Mouse (Mus musculus): Measurements from ENCODE around the gene Ubl4b. TPM values are rescaled to one million over a fixed set of nuclear protein-coding genes. Genes with fewer than 3 reads are reported as not detected.
A peak's percentile ranks its signal among the peaks of the same experiment; 100 is the strongest.

The Ubl4b gene
- polyA plus RNA-seq, 1 experiment, result 0.06 TPM

DNA sequence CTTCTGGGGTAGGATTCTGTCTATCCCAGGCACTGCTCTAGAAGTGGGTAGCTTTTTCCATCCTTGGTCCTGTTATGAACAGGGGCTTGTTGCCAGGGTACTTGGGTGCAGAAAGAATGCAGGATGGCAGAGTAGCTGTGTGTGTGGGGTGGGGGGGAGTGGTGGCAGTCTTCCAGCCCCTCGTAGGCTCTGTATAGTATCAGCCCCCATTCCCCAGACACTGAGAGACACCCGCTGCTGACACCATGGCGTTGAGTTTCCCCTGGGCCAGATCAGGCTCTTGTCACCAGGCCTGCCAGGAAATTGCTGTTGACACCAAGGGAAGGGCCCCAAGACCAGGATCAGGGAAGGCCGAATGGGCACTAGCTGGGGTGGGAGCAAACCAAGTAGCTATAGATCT lies 13.8 kb upstream of the Ubl4b start:
- H3K27me3 ChIP-seq (replicated peaks; ENCODE audit: control insufficient read depth, insufficient read depth, low read length), result no peaks in the 10 kb centered on the region
- H3K27ac ChIP-seq (ENCODE audit: insufficient read depth, low read depth, low read length), result no peak overlapping the region
- WGBS, result 77% methylated on average over 4 of the region's 4 CpGs
- H3K4me3 ChIP-seq (ENCODE audit: insufficient read depth, low read depth, low read length), result no peak overlapping the region
- H3K36me3 ChIP-seq (ENCODE audit: control insufficient read depth, insufficient read depth, low read length), result no peaks in the 10 kb centered on the region
- no peak for DNase-seq
- TF ChIP-seq POLR2A (IDR thresholded peaks at IDR 0.05; ENCODE audit: low read depth, low read length) (no peak), CTCF (conservative IDR thresholded peaks at IDR 0.05; ENCODE audit: insufficient read depth, insufficient read length, low read depth, low read length) (no peak)
- H3K4me1 ChIP-seq (ENCODE audit: control insufficient read depth, insufficient read depth, low read length), result no peaks in the 10 kb centered on the region

GRCm38 (mm10) chr3:107567766-107568165 lies 12.9 kb upstream of the Ubl4b start:
- TF ChIP-seq POLR2A (IDR thresholded peaks at IDR 0.05; ENCODE audit: low read depth, low read length), result no peak
- Histone ChIP-seq H3K4me1 (ENCODE audit: control insufficient read depth, insufficient read depth, low read length) (no peaks in the 10 kb centered on the region), H3K27me3 (replicated peaks; ENCODE audit: control insufficient read depth, insufficient read depth, low read length) (no peaks in the 10 kb centered on the region), H3K36me3 (ENCODE audit: control insufficient read depth, insufficient read depth, low read length) (no peaks in the 10 kb centered on the region), H3K27ac (ENCODE audit: insufficient read depth, low read depth, low read length) (no peak overlapping the region), H3K4me3 (ENCODE audit: insufficient read depth, low read depth, low read length) (no peak overlapping the region)
- DNase-seq, result peak; percentile 39
- WGBS, result 58% methylated on average over 7 of the region's 7 CpGs

DNA sequence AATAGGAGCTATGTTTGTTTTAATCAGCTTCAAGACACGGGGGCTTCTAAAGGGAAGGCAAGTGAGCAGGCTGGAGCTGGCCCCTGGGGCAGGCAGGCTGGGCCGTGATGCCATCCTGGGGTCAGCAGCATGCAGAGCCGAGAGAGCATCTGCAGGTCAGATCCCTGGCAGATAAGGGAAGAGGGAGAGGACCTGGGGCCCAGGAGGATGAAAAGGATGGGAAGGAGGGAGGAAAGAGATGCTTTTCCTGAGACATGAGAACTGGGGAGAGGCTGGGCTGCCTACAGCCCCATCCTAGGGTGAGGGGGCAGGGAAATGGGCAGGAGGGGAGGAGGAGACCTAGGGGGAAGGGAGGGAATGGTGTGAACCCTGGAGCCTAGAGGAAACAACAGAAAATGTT lies 10.5 kb upstream of the Ubl4b start:
- 47% methylated on average over 3 of the region's 3 CpGs for WGBS
- Histone ChIP-seq H3K36me3 (ENCODE audit: control insufficient read depth, insufficient read depth, low read length) (no peaks in the 10 kb centered on the region), H3K27me3 (replicated peaks; ENCODE audit: control insufficient read depth, insufficient read depth, low read length) (no peaks in the 10 kb centered on the region), H3K4me3 (ENCODE audit: insufficient read depth, low read depth, low read length) (no peak overlapping the region), H3K4me1 (ENCODE audit: control insufficient read depth, insufficient read depth, low read length) (no peaks in the 10 kb centered on the region), H3K27ac (ENCODE audit: insufficient read depth, low read depth, low read length) (no peak overlapping the region)
- DNase-seq, result no peak
- no peak for TF ChIP-seq CTCF (conservative IDR thresholded peaks at IDR 0.05; ENCODE audit: insufficient read depth, insufficient read length, low read depth, low read length)
- TF ChIP-seq POLR2A (IDR thresholded peaks at IDR 0.05; ENCODE audit: low read depth, low read length), result no peak

- WGBS, result 76% methylated on average over 4 of the region's 4 CpGs
Observed at GRCm38 (mm10) chr3:107563880-107564279, 9.0 kb upstream of the Ubl4b start.

DNA sequence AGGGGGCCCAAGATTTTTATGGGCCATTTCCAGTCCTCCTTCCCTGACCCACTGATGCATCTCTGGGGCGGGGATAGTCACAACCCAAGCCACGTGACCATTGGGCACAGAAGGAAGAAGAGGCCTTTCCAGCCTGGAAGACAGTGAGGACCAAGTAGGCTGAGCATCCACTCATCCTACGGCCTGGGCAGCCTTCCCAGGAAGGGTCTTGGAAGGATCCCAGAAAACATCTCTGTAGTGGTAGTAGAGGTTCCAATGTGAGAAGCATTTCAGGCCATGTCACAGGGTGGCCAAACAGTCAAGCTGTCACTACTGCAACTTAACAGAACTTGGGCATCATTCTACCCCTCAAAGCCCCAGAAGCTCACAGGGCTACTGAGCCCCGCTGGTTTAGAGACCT lies 7.7 kb upstream of the Ubl4b start:
- no peaks in the 10 kb centered on the region for H3K4me1 ChIP-seq (ENCODE audit: control insufficient read depth, insufficient read depth, low read length)
- H3K27ac ChIP-seq (ENCODE audit: insufficient read depth, low read depth, low read length), result no peak overlapping the region
- no peak overlapping the region for H3K4me3 ChIP-seq (ENCODE audit: insufficient read depth, low read depth, low read length)
- DNase-seq, result no peak
- no peaks in the 10 kb centered on the region for H3K36me3 ChIP-seq (ENCODE audit: control insufficient read depth, insufficient read depth, low read length)
- TF ChIP-seq POLR2A (IDR thresholded peaks at IDR 0.05; ENCODE audit: low read depth, low read length), result no peak
- TF ChIP-seq CTCF (conservative IDR thresholded peaks at IDR 0.05; ENCODE audit: insufficient read depth, insufficient read length, low read depth, low read length), result no peak
- 84% methylated on average over 4 of the region's 4 CpGs for WGBS
- H3K27me3 ChIP-seq (replicated peaks; ENCODE audit: control insufficient read depth, insufficient read depth, low read length), result no peaks in the 10 kb centered on the region

More at GRCm38 (mm10) chr3:107563880-107564279, 9.0 kb upstream of the Ubl4b start:
- Histone ChIP-seq H3K27me3 (replicated peaks; ENCODE audit: control insufficient read depth, insufficient read depth, low read length) (no peaks in the 10 kb centered on the region), H3K36me3 (ENCODE audit: control insufficient read depth, insufficient read depth, low read length) (no peaks in the 10 kb centered on the region), H3K4me1 (ENCODE audit: control insufficient read depth, insufficient read depth, low read length) (no peaks in the 10 kb centered on the region), H3K27ac (ENCODE audit: insufficient read depth, low read depth, low read length) (no peak overlapping the region), H3K4me3 (ENCODE audit: insufficient read depth, low read depth, low read length) (no peak overlapping the region)
- TF ChIP-seq CTCF (conservative IDR thresholded peaks at IDR 0.05; ENCODE audit: insufficient read depth, insufficient read length, low read depth, low read length), result no peak
- no peak for TF ChIP-seq POLR2A (IDR thresholded peaks at IDR 0.05; ENCODE audit: low read depth, low read length)
- DNase-seq, result no peak

- TF ChIP-seq POLR2A (IDR thresholded peaks at IDR 0.05; ENCODE audit: low read depth, low read length) (no peak), CTCF (conservative IDR thresholded peaks at IDR 0.05; ENCODE audit: insufficient read depth, insufficient read length, low read depth, low read length) (no peak)
- H3K4me3 ChIP-seq (ENCODE audit: insufficient read depth, low read depth, low read length), result no peak overlapping the region
- no peaks in the 10 kb centered on the region for H3K4me1 ChIP-seq (ENCODE audit: control insufficient read depth, insufficient read depth, low read length)
Observed at GRCm38 (mm10) chr3:107562104-107562503, 7.2 kb upstream of the Ubl4b start.

GRCm38 (mm10) chr3:107559183-107559582 lies 4.3 kb upstream of the Ubl4b start:
- Histone ChIP-seq H3K27ac (ENCODE audit: insufficient read depth, low read depth, low read length) (no peak overlapping the region), H3K27me3 (replicated peaks; ENCODE audit: control insufficient read depth, insufficient read depth, low read length) (no peaks in the 10 kb centered on the region), H3K4me1 (ENCODE audit: control insufficient read depth, insufficient read depth, low read length) (no peaks in the 10 kb centered on the region), H3K36me3 (ENCODE audit: control insufficient read depth, insufficient read depth, low read length) (no peaks in the 10 kb centered on the region), H3K4me3 (ENCODE audit: insufficient read depth, low read depth, low read length) (no peak overlapping the region)
- TF ChIP-seq CTCF (conservative IDR thresholded peaks at IDR 0.05; ENCODE audit: insufficient read depth, insufficient read length, low read depth, low read length), result peak; percentile 98
- TF ChIP-seq POLR2A (IDR thresholded peaks at IDR 0.05; ENCODE audit: low read depth, low read length), result no peak
- DNase-seq, result peak; percentile 79
- 6% methylated on average over 3 of the region's 3 CpGs for WGBS

More at GRCm38 (mm10) chr3:107562104-107562503, 7.2 kb upstream of the Ubl4b start:
- Histone ChIP-seq H3K27me3 (replicated peaks; ENCODE audit: control insufficient read depth, insufficient read depth, low read length) (no peaks in the 10 kb centered on the region), H3K27ac (ENCODE audit: insufficient read depth, low read depth, low read length) (no peak overlapping the region), H3K36me3 (ENCODE audit: control insufficient read depth, insufficient read depth, low read length) (no peaks in the 10 kb centered on the region)
- no peak for DNase-seq
- 56% methylated on average over 2 of the region's 2 CpGs for WGBS

DNA sequence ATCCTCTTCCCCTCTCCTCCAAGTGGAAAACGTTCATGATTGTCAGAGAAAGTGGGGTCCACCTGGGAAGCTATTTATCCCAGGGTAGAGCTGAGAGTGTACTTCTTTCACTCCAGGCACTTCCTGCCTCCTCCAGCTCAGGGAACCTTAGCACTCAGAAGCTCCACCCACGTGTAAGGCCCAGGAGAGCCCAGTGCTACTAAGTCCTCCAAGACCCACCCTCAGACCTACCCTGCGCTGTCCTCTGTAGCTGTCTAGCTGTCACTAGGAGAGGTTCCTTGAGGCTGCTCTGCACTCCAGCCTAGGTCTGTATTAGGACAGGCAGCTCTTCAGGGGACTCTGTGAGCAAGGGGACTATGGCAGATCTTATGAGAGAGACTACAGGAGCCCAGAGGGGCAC lies 3.9 kb upstream of the Ubl4b start:
- Histone ChIP-seq H3K4me1 (ENCODE audit: control insufficient read depth, insufficient read depth, low read length) (no peaks in the 10 kb centered on the region), H3K4me3 (ENCODE audit: insufficient read depth, low read depth, low read length) (no peak overlapping the region), H3K27me3 (replicated peaks; ENCODE audit: control insufficient read depth, insufficient read depth, low read length) (no peaks in the 10 kb centered on the region), H3K36me3 (ENCODE audit: control insufficient read depth, insufficient read depth, low read length) (no peaks in the 10 kb centered on the region), H3K27ac (ENCODE audit: insufficient read depth, low read depth, low read length) (no peak overlapping the region)
- TF ChIP-seq CTCF (conservative IDR thresholded peaks at IDR 0.05; ENCODE audit: insufficient read depth, insufficient read length, low read depth, low read length) (no peak), POLR2A (IDR thresholded peaks at IDR 0.05; ENCODE audit: low read depth, low read length) (no peak)
- no peak for DNase-seq
- WGBS, result 52% methylated on average over 3 of the region's 3 CpGs
